8 mouse cellular contexts compared by ENCODE assay signal in the genomic region with DNA sequence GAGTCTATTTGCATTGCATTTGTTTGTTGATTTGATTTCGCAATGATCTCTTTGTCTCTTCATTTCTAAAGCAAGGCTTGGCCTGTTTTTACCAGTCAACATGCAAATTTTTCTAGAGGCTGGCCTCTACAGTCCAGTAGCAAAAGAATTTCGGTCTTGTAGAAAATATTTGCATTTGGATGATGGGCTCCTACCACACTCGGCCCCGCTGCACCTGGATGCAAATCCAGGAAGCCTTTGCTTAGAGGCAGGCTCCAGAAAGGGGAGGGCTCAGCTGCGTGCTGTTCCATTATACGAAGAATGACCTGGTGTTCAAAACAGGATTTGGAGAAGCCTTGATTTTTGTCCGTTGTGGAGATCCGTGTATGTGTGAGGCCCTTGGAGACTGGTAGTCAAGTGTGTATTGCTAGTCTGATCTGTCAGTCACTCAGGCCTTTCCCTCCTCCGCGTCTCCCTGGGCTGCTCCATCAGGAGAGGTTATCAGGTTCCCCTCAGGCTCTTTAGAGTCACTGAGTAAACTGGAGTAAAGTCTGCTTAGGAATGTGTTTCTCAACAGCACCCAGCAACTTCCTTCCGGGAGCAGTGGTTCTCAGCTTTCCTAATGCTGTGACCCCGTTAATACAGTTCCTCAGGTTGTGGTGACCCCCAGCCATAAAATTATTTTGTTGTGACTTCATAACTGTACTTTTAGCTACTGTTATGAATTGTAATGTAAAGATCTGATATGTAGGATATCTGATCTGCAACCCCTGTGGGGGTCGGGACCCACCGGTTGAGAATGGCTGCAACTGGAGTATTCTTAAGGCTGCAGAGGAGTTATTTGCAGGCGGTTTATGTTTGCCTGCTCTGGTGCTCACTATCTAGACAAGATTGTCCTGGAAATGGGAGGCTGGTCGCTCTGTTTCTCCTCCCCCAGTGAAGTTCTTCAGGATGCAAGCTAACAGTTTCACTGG. TPM values are rescaled to one million over a fixed set of nuclear protein-coding genes. Genes with fewer than 3 reads are reported as not detected.
DNase-seq lines count a peak whose midpoint lies in the region; ATAC-seq and TF ChIP-seq lines count a peak whose summit lies in the region.
"Had no signal": no experiment of that assay in that cellular context is flagged by ENCODE, and none has a peak within 500 bp of the region (broad histone marks: within the 10 kb centered on the region; RNA-seq: fewer than 3 reads in every experiment).

No protein-coding gene starts in this region.

- H3K4me2 ChIP-seq in lung, postnatal 0 days (replicated peaks; ENCODE audit: low read depth, low read length) = 0 out of 2 replicates have a peak overlapping the region, but pooled peaks have one; percentile 9
- H3K4me2 ChIP-seq: hindbrain, embryonic 15.5 days had no signal

- no peak for TF ChIP-seq CTCF in brain, embryonic 14.5 days (IDR thresholded peaks at IDR 0.05; ENCODE audit: borderline replicate concordance, extremely low read depth, insufficient read depth, insufficient read length)
- no peak for TF ChIP-seq CTCF in lung, postnatal 0 days (IDR thresholded peaks at IDR 0.05)

- TF ChIP-seq EP300 in lung, postnatal 0 days (IDR thresholded peaks at IDR 0.05) = peak; percentile 34; the same call in 1 of the 2 replicates

- no peaks in the 10 kb centered on the region for H3K9me3 ChIP-seq in lung, postnatal 0 days (ENCODE audit: low read length)
- H3K9me3 ChIP-seq: hindbrain, embryonic 15.5 days had no signal

- no peaks in the 10 kb centered on the region for H3K27me3 ChIP-seq in lung, postnatal 0 days (replicated peaks; ENCODE audit: insufficient read depth, low read length)
- H3K27me3 ChIP-seq: hindbrain, embryonic 15.5 days had no signal

- H3K4me3 ChIP-seq in lung, postnatal 0 days (ENCODE audit: low read depth, low read length) = no peak overlapping the region
- H3K4me3 ChIP-seq: hindbrain, embryonic 15.5 days had no signal

- 26% methylated on average over 16 of the region's 16 CpGs for WGBS in lung, postnatal 0 days

- H3K9ac ChIP-seq in lung, postnatal 0 days (replicated peaks; ENCODE audit: low read depth) = no peak overlapping the region
- H3K9ac ChIP-seq: hindbrain, embryonic 15.5 days had no signal

- H3K36me3 ChIP-seq in lung, postnatal 0 days (ENCODE audit: insufficient read depth, low read length) = no peaks in the 10 kb centered on the region
- H3K36me3 ChIP-seq: hindbrain, embryonic 15.5 days had no signal

- peak; percentile 82 for ATAC-seq in lung, postnatal 0 days

- H3K4me1 ChIP-seq in lung, postnatal 0 days (ENCODE audit: insufficient read depth, low read depth, low read length) = no peaks in the 10 kb centered on the region; the same call in 1 of the 2 replicates
- H3K4me1 ChIP-seq: hindbrain, embryonic 15.5 days had no signal

- peak overlapping the region; percentile 35; the same call in 1 of the 2 replicates for H3K27ac ChIP-seq in lung, postnatal 0 days (ENCODE audit: low read length)
- H3K27ac ChIP-seq: hindbrain, embryonic 15.5 days had no signal

- DNase-seq in ES-CJ7 (ENCODE audit: low read depth, low spot score) = peak; percentile 76
- DNase-seq in brain, embryonic 14.5 days (ENCODE audit: low read depth) = peak; percentile 60
- DNase-seq in kidney, adult 18-20 months = peak; percentile 18
- peak; percentile 82 for DNase-seq in lung, postnatal 0 days (ENCODE audit: low spot score)
- DNase-seq in layer of hippocampus, adult 8-10 months (ENCODE audit: low spot score in 2 of 2) = no peak
- DNase-seq in cerebellum, postnatal 4 days (ENCODE audit: low spot score in 2 of 2) = no peak
- no peak for DNase-seq in adrenal gland, postnatal 10 days

- no peak for TF ChIP-seq POLR2A in brain, embryonic 14.5 days (IDR thresholded peaks at IDR 0.05; ENCODE audit: borderline replicate concordance, extremely low read depth, insufficient read depth, insufficient read length, poor library complexity, severe bottlenecking)

RNA-seq across cellular contexts. Expression of gene Sox4, which starts 35.5 kb away (rescaled TPM):
- 327 and 346 TPM in 2 replicates for polyA plus RNA-seq in brain, embryonic 14.5 days (2012; rRNA removed)
- polyA plus RNA-seq in lung, postnatal 0 days (2015; fragmentation: Nextera tagmentation; extraction: Ambion mirVana) = 51.7 and 63.2 TPM in 2 replicates
- total RNA-seq in layer of hippocampus, adult 8-10 months (2022) = 10 to 100 TPM; 13.5 to 16.0 (median 14.4) TPM
- total RNA-seq in adrenal gland, postnatal 10 days (2021) = 10 to 100 TPM; 23.4 to 42.3 TPM

Comparison
In these comparisons a context has a peak if more than half of its experiments do, and no peak if none do; other contexts are left out.
1. DNase-seq: peak in ES-CJ7 (single experiment), brain, embryonic 14.5 days (single experiment), kidney, adult 18-20 months (single experiment) and lung, postnatal 0 days (single experiment); none in layer of hippocampus, adult 8-10 months (0 of 2), cerebellum, postnatal 4 days (0 of 2) and adrenal gland, postnatal 10 days (single experiment).